Mouse (Mus musculus) forebrain, embryonic 16.5 days (tissue): Measurements from ENCODE around the gene Il1r1. TPM values are rescaled to one million over a fixed set of nuclear protein-coding genes. Genes with fewer than 3 reads are reported as not detected.

Experiments used
- ATAC-seq: fragments of 200-750 bp; cut with Nextera tagmentation; 2 replicates; pipeline ENCODE4 v1.8.0; 2017; ENCODE audit warnings: mild to moderate bottlenecking, moderate library complexity
- H3K27ac ChIP-seq: fragments of 300-500 bp; sonication (generic); 2 replicates; pipeline ENCODE4 v1.5.1; 2014; ENCODE audit warnings: low read length, control low read depth
- H3K27me3 ChIP-seq: fragments of 300-500 bp; sonication (generic); replicated peaks from 2 replicates; pipeline ENCODE4 v1.6.1; 2014; ENCODE audit warnings: low read length; ENCODE audit not compliant: control insufficient read depth, insufficient read depth
- H3K36me3 ChIP-seq: fragments of 300-500 bp; sonication (generic); 2 replicates; pipeline ENCODE4 v1.6.1; 2014; ENCODE audit not compliant: control insufficient read depth, insufficient read depth
- H3K4me1 ChIP-seq: fragments of 300-500 bp; sonication (generic); replicated peaks from 2 replicates; pipeline ENCODE4 v1.6.1; 2014; ENCODE audit warnings: low read length; ENCODE audit not compliant: control insufficient read depth, insufficient read depth
- H3K4me2 ChIP-seq: fragments of 300-500 bp; sonication (generic); 2 replicates; pipeline ENCODE4 v1.6.1; 2014; ENCODE audit warnings: mild to moderate bottlenecking, low read length, control low read depth
- H3K4me3 ChIP-seq: fragments of 300-500 bp; sonication (generic); replicated peaks from 2 replicates; pipeline ENCODE4 v1.5.1; 2014; ENCODE audit warnings: mild to moderate bottlenecking, low read length, control low read depth
- H3K9ac ChIP-seq: fragments of 300-500 bp; sonication (generic); replicated peaks from 2 replicates; pipeline ENCODE4 v1.6.1; 2014; ENCODE audit warnings: low read depth, low read length, control low read depth
- H3K9me3 ChIP-seq: fragments of 300-500 bp; sonication (generic); 2 replicates; pipeline ENCODE4 v1.6.1; 2016; ENCODE audit warnings: low read length; ENCODE audit not compliant: control insufficient read depth
- WGBS: fragments of 180-500 bp; shearing (Covaris S2); extraction: QIAGEN DNeasy Blood & Tissue Kit; methylation state at CpG from one replicate; pipeline ENCODE4 v1.1.7; 2014; 5-methylcytosine and 5-hydroxymethylcytosine counted together
- polyA plus RNA-seq: library from polyadenylated mRNA; unstranded; fragments of >200 nt; fragmentation: Nextera tagmentation; extraction: Ambion mirVana; gene quantifications from 2 replicates; pipeline ENCODE4 v1.2.1, GENCODE M21; 2015

Gene Il1r1
- polyA plus RNA-seq, 1 experiment from 2014 or later = 0.44 TPM

- WGBS = 89% methylated on average over 5 of the region's 5 CpGs
Observed at GRCm38 (mm10) chr1:40190837-40191236, 34.0 kb upstream of the Il1r1 start.

GRCm38 (mm10) chr1:40194279-40194678, 30.6 kb upstream of the Il1r1 start:
- no peak for ATAC-seq
- WGBS = 84% methylated on average over 2 of the region's 2 CpGs

More at GRCm38 (mm10) chr1:40190837-40191236, 34.0 kb upstream of the Il1r1 start:
- Histone ChIP-seq H3K9me3 (no peaks in the 10 kb centered on the region), H3K27ac (no peak overlapping the region), H3K4me3 (no peak overlapping the region), H3K27me3 (no peaks in the 10 kb centered on the region), H3K4me1 (no peaks in the 10 kb centered on the region), H3K9ac (no peak overlapping the region), H3K36me3 (no peaks in the 10 kb centered on the region), H3K4me2 (no peak overlapping the region)
- ATAC-seq = no peak

GRCm38 (mm10) chr1:40213337-40214159, 11.3 kb upstream of the Il1r1 start:
- WGBS = 92% methylated on average over 4 of the region's 4 CpGs
- Histone ChIP-seq H3K9me3 (peaks cover 3% of the 10 kb centered on the region; the same call in 1 of the 2 replicates), H3K27ac (no peak overlapping the region), H3K4me3 (no peak overlapping the region), H3K27me3 (no peaks in the 10 kb centered on the region), H3K4me2 (no peak overlapping the region), H3K9ac (no peak overlapping the region), H3K36me3 (no peaks in the 10 kb centered on the region), H3K4me1 (no peaks in the 10 kb centered on the region)
- no peak for ATAC-seq

More at GRCm38 (mm10) chr1:40194279-40194678, 30.6 kb upstream of the Il1r1 start:
- Histone ChIP-seq H3K27me3 (no peaks in the 10 kb centered on the region), H3K4me2 (no peak overlapping the region), H3K9me3 (no peaks in the 10 kb centered on the region), H3K4me3 (no peak overlapping the region), H3K4me1 (no peaks in the 10 kb centered on the region), H3K9ac (no peak overlapping the region), H3K27ac (no peak overlapping the region), H3K36me3 (no peaks in the 10 kb centered on the region)

- Histone ChIP-seq H3K27ac (no peak overlapping the region), H3K36me3 (no peaks in the 10 kb centered on the region), H3K4me1 (no peaks in the 10 kb centered on the region), H3K4me3 (no peak overlapping the region), H3K9ac (no peak overlapping the region), H3K4me2 (no peak overlapping the region), H3K9me3 (peaks cover 3% of the 10 kb centered on the region; the same call in 1 of the 2 replicates), H3K27me3 (no peaks in the 10 kb centered on the region)
- 83% methylated on average over 5 of the region's 5 CpGs for WGBS
- ATAC-seq = no peak
Observed at GRCm38 (mm10) chr1:40217521-40217920, 7.4 kb upstream of the Il1r1 start.

- Histone ChIP-seq H3K4me1 (no peaks in the 10 kb centered on the region), H3K27me3 (no peaks in the 10 kb centered on the region), H3K9ac (no peak overlapping the region), H3K36me3 (no peaks in the 10 kb centered on the region), H3K4me3 (no peak overlapping the region), H3K27ac (no peak overlapping the region), H3K9me3 (peaks cover 3% of the 10 kb centered on the region; the same call in 1 of the 2 replicates), H3K4me2 (no peak overlapping the region)
- no peak for ATAC-seq
- WGBS = 87% methylated on average over 3 of the region's 3 CpGs
Observed at GRCm38 (mm10) chr1:40218603-40219002, 6.3 kb upstream of the Il1r1 start.

- Histone ChIP-seq H3K9me3 (peaks cover 3% of the 10 kb centered on the region; the same call in 1 of the 2 replicates), H3K4me3 (no peak overlapping the region), H3K4me1 (no peaks in the 10 kb centered on the region), H3K36me3 (no peaks in the 10 kb centered on the region), H3K4me2 (no peak overlapping the region), H3K27ac (no peak overlapping the region), H3K9ac (no peak overlapping the region), H3K27me3 (no peaks in the 10 kb centered on the region)
- no peak for ATAC-seq
- WGBS = 73% methylated on average over 1 of the region's 1 CpGs
Observed at GRCm38 (mm10) chr1:40220549-40220948, 4.3 kb upstream of the Il1r1 start.

- Histone ChIP-seq H3K9ac (no peak overlapping the region), H3K9me3 (no peaks in the 10 kb centered on the region), H3K4me3 (no peak overlapping the region), H3K36me3 (no peaks in the 10 kb centered on the region), H3K4me2 (no peak overlapping the region), H3K27me3 (no peaks in the 10 kb centered on the region), H3K4me1 (no peaks in the 10 kb centered on the region), H3K27ac (no peak overlapping the region)
- no peak for ATAC-seq
- WGBS = 75% methylated on average over 4 of the region's 4 CpGs
Observed at GRCm38 (mm10) chr1:40221864-40222263, 3.0 kb upstream of the Il1r1 start.

- Histone ChIP-seq H3K27ac (no peak overlapping the region), H3K9me3 (no peaks in the 10 kb centered on the region), H3K9ac (no peak overlapping the region), H3K4me2 (no peak overlapping the region), H3K4me1 (no peaks in the 10 kb centered on the region), H3K27me3 (no peaks in the 10 kb centered on the region), H3K36me3 (no peaks in the 10 kb centered on the region), H3K4me3 (no peak overlapping the region)
- ATAC-seq = no peak
- WGBS = 81% methylated on average over 8 of the region's 8 CpGs
Observed at GRCm38 (mm10) chr1:40222680-40223079, 2.2 kb upstream of the Il1r1 start.

GRCm38 (mm10) chr1:40223591-40223990, 1.3 kb upstream of the Il1r1 start:
- Histone ChIP-seq H3K4me2 (no peak overlapping the region), H3K9ac (no peak overlapping the region), H3K4me3 (no peak overlapping the region), H3K36me3 (no peaks in the 10 kb centered on the region), H3K27me3 (no peaks in the 10 kb centered on the region), H3K4me1 (no peaks in the 10 kb centered on the region), H3K27ac (no peak overlapping the region), H3K9me3 (no peaks in the 10 kb centered on the region)
- WGBS = 88% methylated on average over 2 of the region's 2 CpGs
- no peak for ATAC-seq
